Mouse (Mus musculus) liver, embryonic 14.5 days (tissue): ENCODE data around the gene A930033H14Rik. TPM values are rescaled to one million over a fixed set of nuclear protein-coding genes. Genes with fewer than 3 reads are reported as not detected.

Experiments used
- ATAC-seq: fragments of 200-750 bp; cut with Nextera tagmentation; 2 replicates; pipeline ENCODE4 v1.8.0; 2017; ENCODE audit warnings: moderate number of reproducible peaks, mild to moderate bottlenecking, moderate library complexity; ENCODE audit not compliant: insufficient read depth
- DNase-seq, 3 experiments: peaks; one replicate each; pipeline ENCODE4 v3.0.0-alpha.2; 2012 to 2013; ENCODE audit warnings: low read depth in 3 of 3, low spot score in 3 of 3
- H3K27ac ChIP-seq: fragments of 300-500 bp; sonication (generic); 2 replicates; pipeline ENCODE4 v1.5.1; 2014; ENCODE audit warnings: moderate library complexity, mild to moderate bottlenecking, control low read depth, inconsistent platforms
- H3K27me3 ChIP-seq: fragments of 300-500 bp; sonication (generic); 2 replicates; pipeline ENCODE4 v1.6.1; 2014; ENCODE audit warnings: mild to moderate bottlenecking, low read length, moderate library complexity; ENCODE audit not compliant: control insufficient read depth, insufficient read depth
- H3K36me3 ChIP-seq: fragments of 300-500 bp; sonication (generic); replicated peaks from 2 replicates; pipeline ENCODE4 v1.6.1; 2014; ENCODE audit warnings: low read depth; ENCODE audit not compliant: control insufficient read depth, insufficient read depth
- H3K4me1 ChIP-seq, 2 experiments: fragments of 200-500 bp in 1 of 2; fragments of 300-500 bp in 1 of 2; sonication (generic) in 1 of 2; replicated peaks; 2 replicates each; pipeline ENCODE4 v1.6.1; 2012 to 2014; ENCODE audit warnings: antibody characterized with exemption in 1 of 2, inconsistent platforms in 1 of 2, low read length in 1 of 2; ENCODE audit not compliant: control insufficient read depth in 2 of 2, insufficient read depth in 2 of 2
- H3K4me2 ChIP-seq: fragments of 300-500 bp; sonication (generic); 2 replicates; pipeline ENCODE4 v1.6.1; 2014; ENCODE audit warnings: low read depth, mild to moderate bottlenecking, control low read depth, moderate library complexity
- H3K4me3 ChIP-seq, 2 experiments: fragments of 200-500 bp in 1 of 2; fragments of 300-500 bp in 1 of 2; sonication (generic) in 1 of 2; 2 replicates each; pipeline ENCODE4 v1.5.1; 2012 to 2014; ENCODE audit warnings: low read depth in 2 of 2, low read length in 2 of 2, mild to moderate bottlenecking in 2 of 2, control low read depth in 1 of 2, inconsistent platforms in 1 of 2, moderate library complexity in 1 of 2; ENCODE audit not compliant: insufficient read depth in 1 of 2
- H3K9ac ChIP-seq: fragments of 300-500 bp; sonication (generic); replicated peaks from 2 replicates; pipeline ENCODE4 v1.6.1; 2014; ENCODE audit warnings: mild to moderate bottlenecking, control low read depth, moderate library complexity
- H3K9me3 ChIP-seq: fragments of 300-500 bp; sonication (generic); 2 replicates; pipeline ENCODE4 v1.6.1; 2016; ENCODE audit warnings: low read length, mixed read lengths; ENCODE audit not compliant: control insufficient read depth
- CTCF ChIP-seq: IDR thresholded peaks from 2 replicates; pipeline ENCODE4 v1.5.1; 2016; ENCODE audit warnings: antibody characterized with exemption, low read depth, control low read depth
- EP300 ChIP-seq: IDR thresholded peaks from 2 replicates; pipeline ENCODE4 v1.6.1; 2016; ENCODE audit warnings: antibody characterized with exemption, low read depth
- WGBS: fragments of 180-500 bp; shearing (Covaris S2); extraction: QIAGEN DNeasy Blood & Tissue Kit; methylation state at CpG from one replicate; pipeline ENCODE4 v1.1.7; 2014; ENCODE audit not compliant: insufficient replicate concordance; 5-methylcytosine and 5-hydroxymethylcytosine counted together
- polyA plus RNA-seq, 2 experiments: library from polyadenylated mRNA; depleted of rRNA in 1 of 2; stranded (reverse) in 1 of 2; unstranded in 1 of 2; fragments of >200 nt; fragmentation: Nextera tagmentation in 1 of 2; extraction: Ambion mirVana in 1 of 2; gene quantifications; 2 replicates each; pipeline versions ENCODE4 v1.2.1 to v1.2.3; 2012 to 2014

Gene A930033H14Rik
- polyA plus RNA-seq, 2 experiments = 0.18 to 0.51 TPM

- WGBS = 58% methylated on average over 6 of the region's 6 CpGs
- no peak for TF ChIP-seq CTCF
- no peak for TF ChIP-seq EP300
- H3K27me3 ChIP-seq = no peaks in the 10 kb centered on the region
- no peak overlapping the region for H3K9ac ChIP-seq
- peaks cover 0 to 27% of the 10 kb centered on the region in 2 experiments; a peak in 2 of 4 replicates for H3K4me1 ChIP-seq
- no peaks in the 10 kb centered on the region for H3K36me3 ChIP-seq
- H3K4me3 ChIP-seq = no peak overlapping the region
- ATAC-seq = no peak
- H3K9me3 ChIP-seq = no peaks in the 10 kb centered on the region
- H3K27ac ChIP-seq = no peak overlapping the region
- DNase-seq = no peak
- H3K4me2 ChIP-seq = no peak overlapping the region
Measured at GRCm38 (mm10) chr10:69251254-69251653, 38.4 kb upstream of the A930033H14Rik start.

- H3K9me3 ChIP-seq = no peaks in the 10 kb centered on the region
- DNase-seq (no peak), ATAC-seq (no peak)
- H3K4me2 ChIP-seq = no peak overlapping the region
- WGBS = 77% methylated on average over 29 of the region's 29 CpGs
- TF ChIP-seq CTCF (no peak), EP300 (no peak)
- H3K4me1 ChIP-seq = peaks cover 0 to 9% of the 10 kb centered on the region in 2 experiments; a peak in 2 of 4 replicates
- H3K36me3 ChIP-seq = no peaks in the 10 kb centered on the region
- H3K9ac ChIP-seq = no peak overlapping the region
- H3K27ac ChIP-seq = no peak overlapping the region
- no peaks in the 10 kb centered on the region for H3K27me3 ChIP-seq
- H3K4me3 ChIP-seq = no peak overlapping the region
Measured at GRCm38 (mm10) chr10:69248261-69249160, 35.6 kb upstream of the A930033H14Rik start.

GRCm38 (mm10) chr10:69247311-69248033, 34.6 kb upstream of the A930033H14Rik start:
- no peaks in the 10 kb centered on the region for H3K9me3 ChIP-seq
- H3K9ac ChIP-seq = no peak overlapping the region
- no peak overlapping the region for H3K27ac ChIP-seq
- H3K4me2 ChIP-seq = no peak overlapping the region
- TF ChIP-seq CTCF (no peak), EP300 (no peak)
- ATAC-seq (no peak), DNase-seq (no peak)
- no peak overlapping the region for H3K4me3 ChIP-seq
- 63% methylated on average over 7 of the region's 7 CpGs for WGBS
- no peaks in the 10 kb centered on the region for H3K27me3 ChIP-seq
- peaks cover 0 to 5% of the 10 kb centered on the region in 2 experiments; a peak in 2 of 4 replicates for H3K4me1 ChIP-seq
- no peaks in the 10 kb centered on the region for H3K36me3 ChIP-seq

GRCm38 (mm10) chr10:69246762-69247161, 33.9 kb upstream of the A930033H14Rik start:
- no peak for DNase-seq
- Histone ChIP-seq H3K4me2 (no peak overlapping the region), H3K9me3 (no peaks in the 10 kb centered on the region), H3K27me3 (no peaks in the 10 kb centered on the region), H3K36me3 (no peaks in the 10 kb centered on the region), H3K9ac (no peak overlapping the region), H3K27ac (no peak overlapping the region), H3K4me1 (peaks cover 0 to 3% of the 10 kb centered on the region in 2 experiments; a peak in 1 of 4 replicates), H3K4me3 (no peak overlapping the region)
- 14% methylated on average over 3 of the region's 3 CpGs for WGBS
- ATAC-seq = no peak
- TF ChIP-seq EP300 = no peak
- no peak for TF ChIP-seq CTCF
